Mouse (Mus musculus): ENCODE measurements around the gene Cdh15.

Gene Cdh15

DNA sequence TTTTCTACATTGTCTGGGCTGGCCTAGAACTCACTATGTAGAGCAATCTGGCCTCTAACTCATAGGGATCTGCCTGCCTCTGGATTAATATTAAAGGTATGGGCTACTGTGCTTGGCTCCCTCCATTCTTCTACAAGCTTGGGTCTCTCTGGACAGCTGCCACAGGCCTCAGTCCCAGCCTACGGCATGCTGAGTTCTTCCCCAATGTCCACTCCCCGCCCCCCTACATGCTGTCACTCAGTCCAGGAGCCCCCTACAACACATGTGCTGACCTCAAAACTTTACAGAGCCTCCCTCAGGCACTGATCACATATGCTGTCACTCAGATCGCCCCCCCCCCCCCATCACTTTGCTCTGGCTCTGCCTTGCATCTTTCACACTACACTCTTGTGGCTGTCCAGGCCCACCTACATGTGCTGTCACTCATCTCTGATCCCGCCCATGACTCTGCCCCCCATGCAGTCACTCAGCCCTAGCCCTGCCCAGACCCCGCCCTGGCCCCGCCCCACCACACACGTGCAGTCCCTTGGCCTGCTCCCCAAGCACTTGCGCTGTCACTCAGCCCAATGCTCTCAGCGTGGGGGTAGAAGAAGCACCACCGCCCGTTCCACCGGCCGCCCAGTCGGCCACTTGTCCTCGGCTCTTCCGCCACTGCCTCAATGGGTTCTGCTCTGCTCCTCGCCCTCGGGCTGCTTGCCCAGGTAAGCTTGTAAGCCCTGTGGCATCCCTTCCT, at the start of gene Cdh15:
Cdh15 (plus strand) TSS at position 138 of the 733 bp plus-strand sequence.
- in situ Hi-C loops (cut with MboI, MseI), result no loop called here

DNA sequence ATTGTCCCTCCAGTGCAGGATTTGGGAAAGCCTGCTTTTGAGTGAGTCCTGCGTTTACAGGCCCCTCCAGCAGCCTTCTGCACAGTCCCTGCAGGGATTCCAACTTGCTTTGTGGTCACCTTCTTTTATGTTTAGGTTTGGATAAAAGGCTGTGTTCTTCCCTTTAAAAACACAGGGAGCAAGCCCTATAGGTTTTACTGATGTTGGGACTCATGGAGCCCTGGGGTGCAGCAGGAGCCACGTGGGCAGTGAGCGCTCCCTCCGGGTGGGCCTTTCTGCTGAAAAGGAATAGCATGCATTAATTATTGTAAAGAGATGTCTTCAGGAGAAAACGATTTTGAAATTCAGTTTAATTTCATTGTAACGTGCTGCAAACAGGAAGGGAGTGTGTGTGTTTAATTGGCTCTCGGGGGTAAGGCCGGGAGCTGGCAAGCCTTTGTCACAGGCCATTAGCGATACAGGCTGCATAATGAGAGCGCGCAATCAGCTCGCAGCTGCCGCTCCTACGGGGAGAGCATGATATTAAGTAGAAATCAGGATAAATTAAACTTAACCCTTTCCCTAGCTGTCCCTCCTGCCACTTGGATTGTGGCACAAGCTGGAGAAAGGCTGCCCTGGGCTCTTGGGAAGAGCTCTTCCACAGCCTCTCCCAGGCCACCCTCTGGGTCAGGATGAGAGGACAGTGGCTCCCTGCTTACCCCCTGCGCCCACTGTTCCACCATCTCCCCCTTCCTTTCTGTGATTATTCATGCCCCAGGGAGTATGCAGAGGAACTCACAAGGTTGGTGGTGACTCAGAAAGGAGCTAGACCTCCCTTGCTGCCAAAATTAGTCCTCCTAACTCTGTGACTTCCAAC, 43.6 kb upstream of the Cdh15 start:
- in situ Hi-C loops (cut with MboI, MseI), result no loop called here

DNA sequence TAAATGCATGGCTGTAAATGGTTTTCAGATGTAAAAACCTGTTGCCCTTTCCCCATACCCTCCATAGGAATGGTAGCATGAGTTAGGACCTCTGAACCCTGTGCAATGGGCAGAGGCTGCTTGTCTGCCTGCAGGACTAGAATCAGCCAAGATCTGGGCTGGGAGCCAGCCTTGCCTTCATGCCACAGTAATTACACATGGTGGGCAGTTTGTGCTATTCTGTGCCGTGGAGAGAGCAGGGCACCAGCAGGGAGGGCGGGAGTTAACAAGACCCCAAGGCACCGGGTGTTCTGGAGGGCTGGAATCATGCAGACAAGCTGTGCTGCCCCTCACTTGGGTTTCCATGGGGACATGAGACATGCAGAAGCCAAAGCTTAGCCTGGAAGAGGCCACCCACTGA, 42.4 kb upstream of the Cdh15 start:
- in situ Hi-C loops (cut with MboI, MseI), result no loop called here

DNA sequence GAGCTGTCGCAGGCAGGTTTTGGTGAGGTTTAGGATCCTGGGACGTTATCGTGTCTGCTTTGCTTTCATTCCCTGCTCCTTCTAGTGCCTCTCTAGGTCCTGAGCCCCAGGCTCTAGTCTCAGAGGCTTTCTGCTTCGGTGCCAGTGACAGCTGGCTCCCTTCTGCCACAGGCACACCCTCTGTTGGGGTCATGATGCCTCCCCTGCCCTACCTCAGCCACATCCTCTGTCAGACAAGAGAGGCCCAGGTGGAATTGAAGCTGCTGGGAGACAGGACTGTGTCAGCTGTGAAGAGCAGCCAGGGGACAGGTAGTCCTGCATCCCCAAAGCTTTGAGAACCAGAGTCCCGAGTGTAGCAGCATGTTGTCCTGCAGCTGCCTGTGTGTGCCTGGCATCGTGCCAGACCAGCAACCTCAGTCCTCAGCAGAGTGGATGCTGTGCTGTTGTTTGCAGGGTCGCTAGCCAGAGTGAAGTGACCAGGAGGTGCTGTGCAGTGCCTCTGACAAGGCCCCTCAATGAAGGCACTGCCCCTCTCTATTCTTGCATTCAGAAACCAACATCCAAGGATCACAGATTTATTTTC, 40.7 kb upstream of the Cdh15 start:
- in situ Hi-C loops (cut with MboI, MseI), result no loop called here

DNA sequence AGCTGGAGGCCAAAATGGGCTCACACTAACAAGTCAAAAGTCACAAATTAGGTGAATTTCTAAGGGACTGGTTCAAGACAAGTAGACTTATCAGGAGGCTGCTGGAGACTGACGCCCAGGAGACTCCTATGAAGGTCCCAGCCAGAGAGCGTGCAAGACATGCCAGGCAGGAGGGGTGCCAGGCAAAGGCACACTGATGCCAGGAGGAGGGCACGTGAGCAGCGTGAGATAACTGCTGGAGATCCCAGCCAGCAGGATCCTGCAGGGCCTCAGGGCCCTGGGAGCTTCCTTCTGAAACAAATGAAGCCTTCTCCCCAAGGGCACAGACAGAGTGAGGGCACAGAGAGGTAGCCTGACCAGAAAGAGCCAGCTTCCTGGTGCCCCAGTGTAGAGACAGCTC, 39.9 kb upstream of the Cdh15 start:
- in situ Hi-C loops (cut with MboI, MseI), result no loop called here

DNA sequence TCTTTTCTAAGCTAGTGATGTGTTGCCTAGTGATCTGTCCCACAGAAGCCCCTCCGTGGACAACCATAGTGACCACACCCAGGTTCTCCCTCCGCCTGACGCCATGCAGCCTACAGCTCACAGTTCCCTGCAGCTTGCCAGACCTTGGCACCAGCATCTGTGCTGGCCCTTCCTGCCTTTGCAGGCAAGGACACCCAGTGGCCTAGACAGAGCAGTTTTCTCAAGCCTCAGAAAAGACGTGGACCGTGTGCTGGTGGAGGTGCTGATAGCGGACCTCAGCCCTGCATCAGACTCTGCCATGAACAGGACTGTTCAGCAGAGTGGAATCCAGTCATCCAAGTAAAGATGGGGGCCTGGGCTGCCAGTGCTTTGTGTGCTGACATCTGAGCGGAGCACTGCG, 37.4 kb upstream of the Cdh15 start:
- in situ Hi-C loops (cut with MboI, MseI), result loop anchor here (10.0 kb wide), 1 partner anchor 486 kb away; no protein-coding TSS in a partner anchor

DNA sequence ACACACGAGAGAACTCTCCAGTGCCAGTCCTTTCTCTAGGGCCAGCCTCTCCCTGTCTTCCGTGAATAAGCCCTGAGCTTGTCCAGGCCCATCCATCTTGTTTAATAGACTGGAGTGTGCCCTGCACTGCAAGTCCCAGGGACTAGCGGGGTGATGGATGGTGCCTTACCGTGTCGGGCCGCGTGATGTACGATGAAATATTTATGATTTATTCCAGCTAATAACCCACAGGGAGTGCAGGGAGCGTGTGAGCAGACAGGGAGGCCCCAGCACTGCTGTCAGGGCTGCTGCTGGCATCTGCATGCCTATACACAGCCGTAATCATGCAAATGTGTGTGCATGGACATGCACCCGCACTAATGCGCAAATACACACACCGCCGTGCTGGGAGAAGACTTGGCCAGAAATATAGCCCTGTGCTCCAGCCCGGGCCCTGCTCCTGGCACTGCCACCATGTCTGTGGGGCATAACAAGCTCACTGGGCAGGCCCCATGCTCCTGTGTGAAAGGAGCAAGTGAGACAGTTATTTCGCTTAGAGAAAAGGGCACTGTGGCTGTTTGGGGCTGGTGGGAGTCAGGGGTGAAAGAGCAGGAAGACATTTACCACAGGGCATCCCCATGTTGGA, 35.8 kb upstream of the Cdh15 start:
- in situ Hi-C loops (cut with MboI, MseI), result loop anchor here (10.0 kb wide), 1 partner anchor 487 kb away; no protein-coding TSS in a partner anchor

DNA sequence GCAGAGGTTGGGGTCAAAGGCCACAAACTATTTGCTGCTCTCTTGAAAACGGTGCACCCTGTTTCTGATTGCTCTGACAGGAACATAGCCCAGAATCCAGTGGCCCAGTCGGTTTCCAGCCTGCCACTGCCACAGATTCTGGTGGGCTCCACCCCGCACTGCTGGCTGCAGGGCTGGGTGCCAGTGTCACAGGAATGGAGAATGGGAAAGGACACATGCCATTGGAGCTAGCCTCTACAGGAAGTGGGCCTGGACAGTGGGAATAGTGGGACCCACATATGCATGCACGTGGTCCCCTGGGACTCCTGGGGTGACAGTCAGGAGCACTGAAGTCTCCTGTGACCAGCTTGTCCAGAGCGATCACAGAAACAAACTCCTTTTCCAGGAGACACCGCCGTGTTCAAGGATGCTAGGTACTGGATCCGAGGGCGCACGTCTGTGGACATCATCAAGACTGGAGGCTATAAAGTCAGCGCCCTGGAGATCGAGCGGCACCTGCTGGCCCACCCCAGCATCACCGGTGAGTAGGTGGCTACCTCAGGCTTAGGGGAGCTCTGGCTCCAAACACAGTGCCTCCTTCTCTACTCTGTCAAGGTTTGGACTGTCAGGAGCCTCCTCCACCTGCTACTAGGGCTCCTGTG, 35.0 kb upstream of the Cdh15 start:
- in situ Hi-C loops (cut with MboI, MseI), result loop anchor here (10.0 kb wide), 1 partner anchor 488 kb away; no protein-coding TSS in a partner anchor

DNA sequence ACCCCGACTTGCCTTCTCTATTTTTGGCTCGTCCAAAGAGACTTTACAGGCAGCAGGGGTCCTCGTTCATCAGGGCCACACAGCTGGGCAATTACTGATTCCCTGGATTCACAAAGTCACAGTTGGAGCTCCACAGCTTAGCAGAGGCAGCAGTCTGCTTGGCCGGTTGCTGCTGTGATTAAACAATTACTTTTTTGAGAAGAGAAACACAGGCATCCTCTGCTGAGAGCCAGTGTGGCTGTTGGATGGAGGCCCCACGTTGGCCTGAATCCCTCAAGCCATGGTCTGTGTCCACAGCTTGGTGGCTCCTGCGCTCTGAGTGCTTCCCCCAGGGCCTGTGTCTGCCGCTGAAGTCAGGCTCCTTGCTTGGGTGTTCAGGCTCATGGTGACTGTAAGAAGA, 33.2 kb upstream of the Cdh15 start:
- in situ Hi-C loops (cut with MboI, MseI), result loop anchor here (10.0 kb wide), 1 partner anchor 490 kb away; no protein-coding TSS in a partner anchor

DNA sequence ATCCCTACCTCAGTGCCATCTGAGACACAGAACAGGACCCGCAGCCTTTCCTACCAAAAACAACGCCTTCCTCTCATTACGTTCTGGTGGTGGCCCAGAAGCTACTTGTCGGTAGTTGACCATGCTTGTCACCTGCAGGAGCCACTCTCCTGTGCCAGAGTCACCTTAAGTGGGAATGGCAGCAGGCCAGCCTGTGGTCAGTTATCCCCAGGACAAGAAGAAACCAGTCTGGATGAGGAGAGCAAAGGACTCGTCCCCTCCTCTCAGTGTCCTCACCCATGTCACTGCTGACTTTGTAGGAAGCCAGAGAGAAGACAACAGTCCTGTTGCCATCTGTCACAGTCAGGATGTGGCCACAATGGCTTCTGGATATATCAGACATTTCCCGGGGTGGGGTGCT, 30.8 kb upstream of the Cdh15 start:
- in situ Hi-C loops (cut with MboI, MseI), result loop anchor here (10.0 kb wide), 1 partner anchor 492 kb away; no protein-coding TSS in a partner anchor

DNA sequence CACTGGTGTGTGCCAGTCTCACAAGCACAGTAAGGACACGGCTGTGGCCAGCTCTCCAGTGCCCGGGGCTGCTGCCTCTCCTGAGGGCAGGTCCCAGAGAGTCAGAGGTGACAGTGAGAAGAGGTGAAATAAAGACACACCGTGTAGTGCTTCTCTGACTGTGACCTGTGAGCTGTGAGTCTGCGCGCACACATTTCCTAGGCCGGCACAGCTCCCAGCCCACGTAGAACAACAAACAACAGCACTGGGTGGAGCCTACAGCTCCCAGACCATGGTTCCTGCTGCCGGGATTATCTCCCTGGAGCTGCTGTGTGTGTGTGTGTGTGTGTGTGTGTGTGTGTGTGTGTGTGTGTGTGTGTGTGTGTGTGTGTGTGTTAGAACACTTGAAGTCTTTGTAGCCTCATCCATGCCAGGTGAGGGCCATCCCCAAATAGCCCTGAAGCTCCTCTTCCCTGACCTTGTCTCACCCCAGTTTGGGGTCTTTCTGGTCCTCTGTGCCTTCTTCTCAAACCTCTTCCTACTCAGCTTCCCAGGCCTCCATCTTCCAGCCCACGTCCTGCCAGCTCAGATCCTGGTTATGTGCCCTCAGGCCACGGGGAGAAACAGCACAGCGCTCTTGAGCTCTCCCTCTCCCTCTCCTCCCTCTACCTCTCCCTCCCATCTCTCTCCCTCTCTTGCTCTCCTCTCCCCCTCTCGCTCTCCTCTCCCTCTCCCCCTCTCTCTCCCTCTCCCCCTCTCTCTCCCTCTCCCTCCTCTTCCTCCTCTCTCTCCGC, 29.9 kb upstream of the Cdh15 start:
- in situ Hi-C loops (cut with MboI, MseI), result loop anchor here (10.0 kb wide), 1 partner anchor 493 kb away; no protein-coding TSS in a partner anchor

DNA sequence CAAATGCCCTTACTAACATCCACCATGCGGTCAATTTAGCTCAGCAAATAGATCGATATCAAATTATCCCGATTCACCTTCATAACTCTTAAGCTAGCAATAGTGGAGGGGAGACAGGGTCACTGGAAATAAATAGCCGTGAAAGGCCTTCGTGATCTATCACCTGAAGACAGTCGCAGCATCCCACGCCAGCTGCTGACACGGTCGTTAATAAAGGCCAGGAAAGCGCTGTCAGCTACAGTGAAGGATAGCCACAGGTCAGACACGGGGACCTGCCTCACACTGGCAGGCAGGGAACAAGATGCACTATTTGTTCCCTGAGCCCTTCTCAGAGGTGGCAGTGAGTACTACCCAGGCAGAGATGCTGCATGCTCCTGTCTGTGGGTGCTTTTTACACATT, 28.0 kb upstream of the Cdh15 start:
- in situ Hi-C loops (cut with MboI, MseI), result loop anchor here (10.0 kb wide), 1 partner anchor 495 kb away; no protein-coding TSS in a partner anchor

DNA sequence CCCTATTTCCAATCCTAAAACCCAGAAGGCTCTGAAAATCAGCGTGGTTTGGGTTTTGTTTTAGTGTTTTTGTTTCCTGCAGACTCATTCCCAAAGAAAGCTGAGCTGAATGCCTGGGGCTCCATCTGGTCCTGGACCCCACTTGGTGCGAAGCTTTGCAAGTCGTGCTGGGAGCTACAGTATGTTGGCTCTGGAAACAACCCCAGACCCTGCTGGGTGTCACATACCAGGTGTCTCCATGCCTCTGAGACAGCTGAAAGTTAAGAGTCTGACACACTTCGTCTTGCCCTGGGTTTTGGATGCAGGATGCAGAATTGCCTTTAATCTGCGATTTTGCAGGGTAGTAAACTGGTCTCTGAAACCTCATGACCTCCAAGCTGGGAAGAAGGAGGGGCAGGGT, 23.2 kb upstream of the Cdh15 start:
- in situ Hi-C loops (cut with MboI, MseI), result no loop called here

DNA sequence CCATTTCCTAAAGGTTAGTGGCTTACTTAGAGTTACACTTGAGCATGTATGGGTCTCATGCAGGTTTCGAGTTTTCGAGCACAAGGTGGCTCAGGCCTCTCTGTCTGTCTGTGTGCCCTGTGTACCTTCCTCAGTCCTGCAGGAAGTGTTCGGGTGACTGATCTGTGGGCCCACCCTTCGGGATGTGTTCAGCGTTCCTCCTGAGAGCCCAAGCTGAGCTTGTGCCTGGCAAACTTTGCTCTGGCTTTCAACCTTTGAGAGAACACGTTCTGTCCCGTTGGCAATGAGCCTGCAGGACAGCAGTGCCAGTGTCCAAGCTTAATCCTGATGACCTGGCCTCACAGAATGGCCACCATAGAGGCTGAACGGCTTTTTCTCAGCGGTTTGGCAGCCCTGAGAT, 22.8 kb upstream of the Cdh15 start:
- in situ Hi-C loops (cut with MboI, MseI), result loop anchor here (5.0 kb wide), 2 partner anchors 148 to 203 kb away; partner anchors contain the start of gene Pabpn1l

DNA sequence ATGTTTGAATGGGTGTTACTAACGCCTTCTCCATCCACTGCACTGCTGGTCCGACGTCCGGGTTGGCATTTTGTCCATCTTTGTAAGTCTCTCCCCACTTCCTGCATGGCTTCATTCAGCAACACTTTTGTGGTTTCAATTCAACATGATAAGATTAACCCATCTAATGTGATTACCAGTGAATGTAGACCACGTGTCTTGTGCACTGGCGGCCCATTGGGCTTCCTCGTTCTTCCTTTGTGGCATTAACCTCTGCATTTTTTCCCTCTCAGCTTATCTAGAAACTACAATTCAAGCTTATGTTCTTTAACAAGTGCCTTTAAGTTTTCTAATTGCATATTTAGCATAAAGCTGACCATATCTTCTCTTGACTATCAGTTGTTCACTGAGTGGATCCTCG, 22.4 kb upstream of the Cdh15 start:
- in situ Hi-C loops (cut with MboI, MseI), result loop anchor here (5.0 kb wide), 2 partner anchors 148 to 203 kb away; partner anchors contain the start of gene Pabpn1l

DNA sequence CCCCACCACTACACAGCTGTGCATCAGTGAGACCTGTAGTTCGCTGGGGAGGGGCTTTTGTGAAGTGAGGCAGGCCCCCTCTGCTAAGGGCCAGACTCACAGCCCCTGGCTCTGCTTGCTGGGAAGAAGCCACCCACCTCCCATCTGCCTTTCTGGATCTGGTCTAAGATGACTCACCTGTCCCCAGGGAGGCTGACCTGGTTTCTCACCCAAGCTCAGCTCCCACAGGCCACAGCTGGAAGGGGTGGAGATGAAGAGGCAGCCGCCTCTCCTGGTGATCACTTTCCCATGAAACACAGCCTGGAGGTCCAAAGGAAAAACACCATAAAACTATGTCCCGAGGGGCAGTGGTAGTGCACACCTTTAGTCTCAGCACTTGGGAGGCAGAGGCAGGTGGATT, 18.4 kb upstream of the Cdh15 start:
- in situ Hi-C loops (cut with MboI, MseI), result loop anchor here (5.0 kb wide), 2 partner anchors 152 to 207 kb away; partner anchors contain the start of gene Pabpn1l

DNA sequence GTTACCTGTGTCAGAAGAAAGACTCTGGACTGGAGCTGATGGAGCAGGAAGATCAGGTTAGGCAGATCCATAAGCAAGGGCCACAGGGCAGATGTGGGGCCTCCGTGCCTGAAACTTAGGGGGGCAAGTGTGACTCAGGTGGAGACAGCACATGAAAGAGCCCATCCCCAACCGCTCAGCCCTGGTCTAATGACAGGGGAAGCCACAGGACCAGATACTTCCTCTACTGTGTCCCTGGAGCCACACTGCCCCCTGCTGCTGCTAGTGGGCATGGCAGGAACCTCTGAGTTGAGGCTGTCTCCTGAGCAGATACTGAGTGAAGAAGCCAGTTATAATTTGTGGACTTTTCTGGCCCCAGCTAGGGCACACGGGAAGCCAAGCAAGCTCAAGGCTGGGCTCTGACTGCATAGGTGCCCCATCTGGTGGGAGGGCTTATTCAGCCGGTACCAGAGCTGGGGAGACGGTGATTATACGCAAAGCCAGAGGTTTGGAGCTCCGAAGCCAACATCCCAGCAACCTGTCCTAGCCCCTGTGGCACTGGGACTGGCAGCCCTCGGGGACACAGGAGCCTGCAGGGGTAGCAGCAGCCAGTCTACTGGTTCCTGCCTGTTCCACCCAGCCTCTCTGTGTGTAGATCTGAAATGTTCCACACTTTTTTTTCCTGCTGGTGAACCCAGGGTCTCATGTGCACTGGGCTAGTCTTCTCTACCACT, 17.3 kb upstream of the Cdh15 start:
- in situ Hi-C loops (cut with MboI, MseI), result loop anchor here (5.0 kb wide), 1 partner anchor 328 kb away; no protein-coding TSS in a partner anchor

DNA sequence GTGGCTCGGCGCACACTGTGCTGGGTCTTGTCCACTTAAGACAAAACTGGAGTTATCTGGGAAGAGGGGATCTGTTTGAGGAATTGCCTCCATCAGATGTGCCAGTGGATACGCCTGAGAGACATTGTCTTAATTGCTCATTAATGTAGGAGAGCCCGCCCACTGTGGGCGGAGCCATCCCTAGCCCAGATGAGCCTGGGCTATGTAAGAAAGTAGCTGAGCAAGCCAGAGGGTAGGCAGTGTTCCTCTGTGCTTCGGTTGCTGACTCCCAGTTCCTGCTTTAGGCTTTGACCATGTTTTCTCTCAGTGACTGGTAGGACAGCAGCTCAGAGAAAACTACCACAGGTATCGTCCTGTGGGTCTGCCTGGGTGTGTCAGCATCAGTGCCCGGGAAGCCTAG, 13.3 kb upstream of the Cdh15 start:
- in situ Hi-C loops (cut with MboI, MseI), result loop anchor here (5.0 kb wide), 1 partner anchor 332 kb away; no protein-coding TSS in a partner anchor

DNA sequence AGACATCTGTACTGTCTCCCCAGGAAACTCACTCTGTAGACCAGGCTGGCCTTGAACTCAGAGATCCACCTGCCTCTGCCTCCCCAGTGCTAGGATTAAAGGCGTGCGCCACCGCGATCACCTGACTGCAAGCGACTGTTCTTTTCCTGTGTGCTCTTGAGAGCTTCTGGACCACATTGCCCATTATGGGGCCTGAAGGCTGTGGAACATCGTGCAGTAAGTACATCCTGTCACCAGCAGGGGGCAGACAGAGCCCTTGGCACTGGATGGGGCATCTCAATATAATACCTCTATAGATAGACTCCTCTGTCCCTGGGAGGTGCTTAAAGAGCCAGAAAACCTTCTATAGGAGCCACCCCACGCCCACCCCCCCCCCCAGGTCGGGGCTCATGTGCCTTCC, 12.8 kb upstream of the Cdh15 start:
- in situ Hi-C loops (cut with MboI, MseI), result loop anchor here (5.0 kb wide), 1 partner anchor 333 kb away; no protein-coding TSS in a partner anchor
